Mouse (Mus musculus): Measurements from ENCODE around the gene Rilpl1. TPM values are rescaled to one million over a fixed set of nuclear protein-coding genes. Genes with fewer than 3 reads are reported as not detected.
"Not testable (repeated sequence)": the region's sequence is repeated elsewhere in the genome, so short reads cannot be mapped to it uniquely, and the experiment has no call there.

Gene Rilpl1
- polyA plus RNA-seq, 1 experiment from 2014 or later = 11.0 TPM

DNA sequence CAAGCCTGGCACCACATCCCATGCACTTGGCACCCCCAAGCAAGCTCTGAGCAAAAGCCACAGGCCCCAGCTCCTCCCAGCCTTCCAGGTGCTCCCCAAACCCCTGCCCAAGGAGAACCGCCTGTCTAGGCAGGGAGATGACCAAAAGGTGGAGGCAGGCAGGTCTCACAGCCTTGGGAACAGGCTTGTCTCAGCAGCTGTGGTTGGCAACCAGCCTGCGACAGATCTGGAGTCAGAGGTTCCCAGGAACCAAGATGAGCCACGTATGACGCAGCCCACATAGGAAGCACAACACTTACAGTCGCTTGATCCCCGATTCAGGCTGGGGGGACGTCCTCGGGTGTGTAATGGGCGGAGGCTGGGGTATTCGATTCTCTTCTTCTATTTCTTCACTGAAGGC lies 29.6 kb downstream of the Rilpl1 start:
- Histone ChIP-seq H3K27me3 (ENCODE audit: control insufficient read depth, insufficient read depth, low read length) (no peaks in the 10 kb centered on the region), H3K4me3 (replicated peaks; ENCODE audit: low read length) (no peak overlapping the region), H3K27ac (ENCODE audit: low read length) (no peak overlapping the region), H3K9me3 (replicated peaks; ENCODE audit: control insufficient read depth, low read length) (no peaks in the 10 kb centered on the region), H3K4me1 (ENCODE audit: control insufficient read depth, insufficient read depth, low read length) (peaks cover 12% of the 10 kb centered on the region), H3K9ac (ENCODE audit: low read length) (no peak overlapping the region), H3K4me2 (ENCODE audit: low read depth, low read length) (no peak overlapping the region), H3K36me3 (ENCODE audit: control insufficient read depth, insufficient read depth, low read length) (no peaks in the 10 kb centered on the region)
- no peak for ATAC-seq (ENCODE audit: insufficient read depth, low FRiP score)
- 87% methylated on average over 10 of the region's 10 CpGs for WGBS

DNA sequence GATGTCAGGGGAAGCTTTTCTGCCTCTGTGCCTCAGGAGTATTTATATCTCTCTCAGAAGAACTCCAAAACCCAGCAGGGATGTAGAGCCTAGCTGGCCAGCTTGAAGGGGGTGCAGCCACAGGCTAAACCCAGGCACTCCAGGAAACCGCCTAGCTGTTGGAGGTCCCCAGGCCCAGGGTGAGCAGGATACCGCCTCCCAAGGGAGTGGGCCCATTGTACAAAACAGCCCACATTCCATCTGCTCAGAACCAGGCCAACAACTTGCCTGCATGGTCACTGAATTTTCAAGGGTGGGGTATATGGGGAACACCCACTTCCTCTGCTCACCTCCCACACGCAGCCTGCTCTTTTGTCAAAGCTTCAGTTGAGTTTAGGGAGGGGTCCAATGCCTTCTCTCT lies 30.6 kb downstream of the Rilpl1 start:
- ATAC-seq (ENCODE audit: insufficient read depth, low FRiP score) = no peak
- H3K9me3 ChIP-seq (replicated peaks; ENCODE audit: control insufficient read depth, low read length) = no peaks in the 10 kb centered on the region
- 86% methylated on average over 3 of the region's 3 CpGs for WGBS
- H3K4me2 ChIP-seq (ENCODE audit: low read depth, low read length) = no peak overlapping the region
- peaks cover 6% of the 10 kb centered on the region; the same call in 1 of the 2 replicates for H3K4me1 ChIP-seq (ENCODE audit: control insufficient read depth, insufficient read depth, low read length)
- no peak overlapping the region for H3K9ac ChIP-seq (ENCODE audit: low read length)
- H3K27ac ChIP-seq (ENCODE audit: low read length) = no peak overlapping the region
- H3K27me3 ChIP-seq (ENCODE audit: control insufficient read depth, insufficient read depth, low read length) = no peaks in the 10 kb centered on the region
- H3K4me3 ChIP-seq (replicated peaks; ENCODE audit: low read length) = no peak overlapping the region
- H3K36me3 ChIP-seq (ENCODE audit: control insufficient read depth, insufficient read depth, low read length) = no peaks in the 10 kb centered on the region

DNA sequence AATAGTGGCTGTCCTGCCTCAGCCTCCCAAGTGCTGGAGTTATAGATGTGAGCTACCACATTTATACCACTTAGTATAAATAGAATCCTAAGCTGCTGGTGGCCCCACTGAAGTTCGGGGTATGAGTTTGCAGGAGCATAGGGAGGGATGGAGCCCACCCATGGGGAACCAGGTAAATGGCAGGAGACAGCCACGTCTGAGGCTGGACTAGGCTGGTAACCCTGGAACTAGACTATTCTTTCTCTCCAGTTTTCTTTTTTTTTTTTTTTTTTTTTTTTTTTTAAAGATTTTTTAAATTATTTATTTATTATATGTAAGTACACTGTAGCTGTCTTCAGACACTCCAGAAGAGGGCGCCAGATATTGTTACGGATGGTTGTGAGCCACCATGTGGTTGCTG lies 31.2 kb downstream of the Rilpl1 start:
- not testable (repeated sequence) for ATAC-seq (ENCODE audit: insufficient read depth, low FRiP score); H3K4me2 ChIP-seq (ENCODE audit: low read depth, low read length); H3K36me3 ChIP-seq (ENCODE audit: control insufficient read depth, insufficient read depth, low read length); H3K27ac ChIP-seq (ENCODE audit: low read length); H3K27me3 ChIP-seq (ENCODE audit: control insufficient read depth, insufficient read depth, low read length); H3K4me3 ChIP-seq (replicated peaks; ENCODE audit: low read length); H3K4me1 ChIP-seq (ENCODE audit: control insufficient read depth, insufficient read depth, low read length); H3K9me3 ChIP-seq (replicated peaks; ENCODE audit: control insufficient read depth, low read length); H3K9ac ChIP-seq (ENCODE audit: low read length)
- 86% methylated on average over 2 of the region's 4 CpGs for WGBS

DNA sequence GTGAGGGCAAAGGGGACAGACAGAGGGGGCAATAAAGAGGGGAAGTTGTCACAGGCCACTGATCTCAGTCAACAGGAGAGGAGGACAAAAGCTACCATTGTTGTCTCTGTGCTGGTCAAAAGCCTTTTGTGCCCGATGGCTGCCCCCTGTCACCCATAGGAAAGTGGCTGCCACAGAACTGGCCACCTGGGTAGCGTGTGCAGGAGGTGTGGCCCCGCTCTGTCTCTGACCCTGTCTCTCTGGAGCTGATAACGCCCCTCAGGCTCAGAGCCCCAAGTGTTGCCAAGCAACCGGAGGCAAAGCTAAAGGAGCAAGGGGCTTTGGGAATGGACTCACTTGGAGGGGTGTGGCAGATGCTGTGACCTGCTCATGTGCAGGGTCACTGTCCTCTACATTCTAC lies 32.2 kb downstream of the Rilpl1 start:
- ATAC-seq (ENCODE audit: insufficient read depth, low FRiP score) = no peak
- Histone ChIP-seq H3K4me2 (ENCODE audit: low read depth, low read length) (no peak overlapping the region), H3K9me3 (replicated peaks; ENCODE audit: control insufficient read depth, low read length) (no peaks in the 10 kb centered on the region), H3K4me1 (ENCODE audit: control insufficient read depth, insufficient read depth, low read length) (peaks cover 6% of the 10 kb centered on the region; the same call in 1 of the 2 replicates), H3K4me3 (replicated peaks; ENCODE audit: low read length) (no peak overlapping the region), H3K27ac (ENCODE audit: low read length) (no peak overlapping the region), H3K27me3 (ENCODE audit: control insufficient read depth, insufficient read depth, low read length) (no peaks in the 10 kb centered on the region), H3K36me3 (ENCODE audit: control insufficient read depth, insufficient read depth, low read length) (no peaks in the 10 kb centered on the region), H3K9ac (ENCODE audit: low read length) (no peak overlapping the region)
- 46% methylated on average over 5 of the region's 5 CpGs for WGBS

DNA sequence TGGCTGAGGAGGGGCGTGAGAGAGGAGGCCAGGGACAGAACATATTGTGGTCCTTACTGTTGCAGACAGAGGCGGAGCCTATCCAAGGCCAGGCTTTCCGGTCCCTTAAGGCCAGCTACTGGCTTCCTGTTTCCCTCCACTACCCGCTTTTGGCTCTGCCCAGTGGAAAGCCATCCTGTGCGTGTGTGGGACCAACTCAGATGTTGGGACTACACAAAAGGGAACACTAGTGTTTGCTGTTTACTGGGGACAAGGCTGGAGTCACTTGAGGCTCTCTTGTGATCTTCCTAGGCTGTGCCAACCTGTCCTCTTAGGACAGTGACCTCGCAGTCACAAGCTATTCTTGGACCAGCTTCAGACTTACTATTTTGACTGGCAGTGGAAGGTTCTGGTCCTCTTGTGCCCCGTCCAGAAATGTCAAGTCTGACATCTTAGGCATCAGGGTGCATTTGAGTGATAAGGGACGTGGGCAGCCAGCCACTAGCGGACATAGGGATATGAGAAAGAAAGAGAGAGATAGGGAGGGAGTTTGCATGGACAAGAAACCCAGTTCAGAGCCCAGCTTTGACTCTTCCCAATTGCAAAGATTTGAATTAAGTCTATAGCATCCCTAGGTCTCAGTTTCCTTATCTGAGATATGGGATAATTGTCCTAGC lies 32.8 kb downstream of the Rilpl1 start:
- H3K27ac ChIP-seq (ENCODE audit: low read length) = no peak overlapping the region
- peak; percentile 51; the same call in 1 of the 2 replicates for ATAC-seq (ENCODE audit: insufficient read depth, low FRiP score)
- no peaks in the 10 kb centered on the region for H3K27me3 ChIP-seq (ENCODE audit: control insufficient read depth, insufficient read depth, low read length)
- no peak overlapping the region for H3K4me2 ChIP-seq (ENCODE audit: low read depth, low read length)
- no peak overlapping the region for H3K9ac ChIP-seq (ENCODE audit: low read length)
- H3K4me1 ChIP-seq (ENCODE audit: control insufficient read depth, insufficient read depth, low read length) = peaks cover 6% of the 10 kb centered on the region; the same call in 1 of the 2 replicates
- H3K9me3 ChIP-seq (replicated peaks; ENCODE audit: control insufficient read depth, low read length) = no peaks in the 10 kb centered on the region
- no peaks in the 10 kb centered on the region; the same call in 1 of the 2 replicates for H3K36me3 ChIP-seq (ENCODE audit: control insufficient read depth, insufficient read depth, low read length)
- H3K4me3 ChIP-seq (replicated peaks; ENCODE audit: low read length) = no peak overlapping the region
- 74% methylated on average over 9 of the region's 9 CpGs for WGBS

DNA sequence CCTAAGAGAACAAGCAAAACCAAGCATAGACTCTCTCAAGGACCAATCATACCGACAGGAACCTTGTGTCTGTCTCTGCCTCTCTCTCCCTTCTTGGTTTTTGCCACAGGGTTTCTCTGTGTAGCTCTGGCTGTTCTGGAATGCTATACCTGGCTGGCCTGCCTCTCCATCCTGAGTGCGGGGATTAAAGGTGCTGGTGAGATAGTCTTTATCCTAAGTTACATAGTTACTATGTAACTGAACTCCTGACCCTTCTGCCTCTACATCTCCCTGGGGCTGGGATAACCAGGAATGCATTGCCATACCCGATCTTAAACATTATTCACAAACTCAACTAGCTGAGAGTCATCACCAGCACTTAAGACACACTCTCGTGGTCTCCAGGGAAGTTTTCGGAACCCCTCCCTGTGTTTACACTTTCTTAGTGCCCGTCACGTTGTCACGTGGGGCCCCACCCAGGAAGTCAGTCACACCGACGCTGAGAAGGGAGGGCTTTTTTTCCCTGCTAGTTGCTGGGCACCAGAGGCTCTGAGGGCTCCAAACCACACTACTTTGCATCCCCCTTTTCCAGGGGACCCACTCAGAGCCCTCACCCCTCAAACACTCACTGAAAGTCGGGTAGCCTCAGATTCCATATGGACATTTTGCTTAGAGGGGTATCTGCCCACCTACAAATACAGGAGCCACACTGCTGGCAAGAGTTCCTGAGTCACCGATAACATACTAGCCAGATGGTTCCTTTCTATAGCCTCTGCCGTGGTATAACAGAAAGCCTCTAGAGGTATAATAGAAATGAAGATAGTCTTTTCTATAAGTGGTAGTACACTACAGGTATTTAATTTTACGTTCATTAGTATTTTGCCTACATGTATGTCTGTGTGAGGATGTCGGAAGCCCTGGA lies 34.3 kb downstream of the Rilpl1 start:
- no peak for ATAC-seq (ENCODE audit: insufficient read depth, low FRiP score)
- WGBS = 45% methylated on average over 15 of the region's 15 CpGs
- Histone ChIP-seq H3K27ac (ENCODE audit: low read length) (no peak overlapping the region; the same call in 1 of the 2 replicates), H3K4me1 (ENCODE audit: control insufficient read depth, insufficient read depth, low read length) (peaks cover 7% of the 10 kb centered on the region; the same call in 1 of the 2 replicates), H3K9ac (ENCODE audit: low read length) (peak overlapping the region; percentile 52), H3K36me3 (ENCODE audit: control insufficient read depth, insufficient read depth, low read length) (peaks cover 4% of the 10 kb centered on the region; the same call in 1 of the 2 replicates), H3K4me3 (replicated peaks; ENCODE audit: low read length) (peak overlapping the region; percentile 25), H3K4me2 (ENCODE audit: low read depth, low read length) (peak overlapping the region; percentile 36; the same call in 1 of the 2 replicates), H3K9me3 (replicated peaks; ENCODE audit: control insufficient read depth, low read length) (no peaks in the 10 kb centered on the region), H3K27me3 (ENCODE audit: control insufficient read depth, insufficient read depth, low read length) (no peaks in the 10 kb centered on the region)

DNA sequence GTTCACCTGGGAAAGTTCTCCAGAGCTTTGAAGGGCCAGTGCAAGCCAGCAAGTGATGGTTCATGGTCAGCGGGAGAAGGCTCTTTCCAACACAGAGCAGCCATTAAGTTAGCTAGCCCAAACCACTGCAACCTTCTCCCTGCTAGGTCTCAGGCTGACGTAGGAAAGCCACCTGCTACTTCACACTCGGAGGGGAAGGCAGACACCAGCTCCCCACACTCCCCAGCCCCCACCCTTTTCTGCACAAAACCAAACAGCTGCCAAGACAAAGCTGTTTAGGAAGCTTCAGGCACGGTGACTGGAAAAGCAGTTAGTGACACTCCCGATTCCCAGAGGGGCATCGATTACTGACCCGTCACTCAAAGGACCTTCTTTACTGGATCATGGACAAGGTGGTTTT lies 35.6 kb downstream of the Rilpl1 start:
- H3K9me3 ChIP-seq (replicated peaks; ENCODE audit: control insufficient read depth, low read length) = no peaks in the 10 kb centered on the region
- H3K4me3 ChIP-seq (replicated peaks; ENCODE audit: low read length) = no peak overlapping the region
- ATAC-seq (ENCODE audit: insufficient read depth, low FRiP score) = no peak
- H3K9ac ChIP-seq (ENCODE audit: low read length) = no peak overlapping the region
- H3K36me3 ChIP-seq (ENCODE audit: control insufficient read depth, insufficient read depth, low read length) = peaks cover 4% of the 10 kb centered on the region; the same call in 1 of the 2 replicates
- H3K27ac ChIP-seq (ENCODE audit: low read length) = no peak overlapping the region
- H3K4me1 ChIP-seq (ENCODE audit: control insufficient read depth, insufficient read depth, low read length) = peaks cover 11% of the 10 kb centered on the region
- H3K27me3 ChIP-seq (ENCODE audit: control insufficient read depth, insufficient read depth, low read length) = no peaks in the 10 kb centered on the region
- WGBS = 61% methylated on average over 7 of the region's 7 CpGs
- H3K4me2 ChIP-seq (ENCODE audit: low read depth, low read length) = no peak overlapping the region

DNA sequence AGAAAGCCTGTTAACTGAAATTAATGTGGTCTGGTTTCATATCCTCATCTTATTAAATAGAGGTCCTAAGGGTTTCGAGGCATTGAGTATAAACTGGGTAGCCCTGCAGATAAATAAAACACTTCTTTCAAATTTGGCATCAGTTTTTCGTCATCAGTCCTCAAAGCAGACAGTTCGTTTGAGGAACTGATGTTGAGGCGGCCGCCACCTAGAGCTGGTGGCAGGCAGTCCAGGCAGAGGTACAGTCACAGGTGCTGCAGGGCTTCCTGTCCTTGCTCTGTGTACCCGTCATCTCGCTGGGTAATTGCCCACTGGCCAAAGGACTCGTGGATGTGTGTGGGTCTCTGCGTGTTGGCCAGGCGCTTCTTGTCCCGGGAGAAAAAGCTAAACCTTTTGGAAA lies 37.7 kb downstream of the Rilpl1 start:
- Histone ChIP-seq H3K36me3 (ENCODE audit: control insufficient read depth, insufficient read depth, low read length) (peaks cover 4% of the 10 kb centered on the region; the same call in 1 of the 2 replicates), H3K27ac (ENCODE audit: low read length) (no peak overlapping the region)
- WGBS = 80% methylated on average over 11 of the region's 11 CpGs

DNA sequence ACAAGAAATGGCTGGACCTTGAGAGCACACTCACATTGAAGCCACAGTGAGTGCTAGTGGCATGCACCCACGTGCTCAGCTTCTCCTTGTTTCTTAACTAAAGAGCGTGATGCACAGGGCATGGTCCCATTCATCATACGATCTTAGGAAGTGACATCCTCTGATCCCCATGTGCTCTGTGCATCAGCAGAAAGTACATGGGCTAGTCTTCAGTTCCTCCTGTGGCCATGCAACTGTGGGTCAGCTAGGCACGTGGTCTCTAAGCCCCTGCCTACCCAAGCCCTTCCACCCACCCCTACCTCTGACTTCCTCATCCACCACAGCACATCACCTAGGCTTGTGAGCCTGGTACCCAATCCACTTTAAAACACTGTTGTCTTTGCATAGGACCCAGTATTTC lies 38.6 kb downstream of the Rilpl1 start:
- no peak overlapping the region for H3K27ac ChIP-seq (ENCODE audit: low read length)
- WGBS = 80% methylated on average over 4 of the region's 4 CpGs
- peaks cover 11% of the 10 kb centered on the region for H3K4me1 ChIP-seq (ENCODE audit: control insufficient read depth, insufficient read depth, low read length)
- H3K9me3 ChIP-seq (replicated peaks; ENCODE audit: control insufficient read depth, low read length) = no peaks in the 10 kb centered on the region
- H3K4me3 ChIP-seq (replicated peaks; ENCODE audit: low read length) = no peak overlapping the region
- H3K36me3 ChIP-seq (ENCODE audit: control insufficient read depth, insufficient read depth, low read length) = peaks cover 4% of the 10 kb centered on the region; the same call in 1 of the 2 replicates
- ATAC-seq (ENCODE audit: insufficient read depth, low FRiP score) = no peak
- H3K27me3 ChIP-seq (ENCODE audit: control insufficient read depth, insufficient read depth, low read length) = no peaks in the 10 kb centered on the region
- H3K4me2 ChIP-seq (ENCODE audit: low read depth, low read length) = no peak overlapping the region
- no peak overlapping the region for H3K9ac ChIP-seq (ENCODE audit: low read length)

More for the DNA sequence above, 37.7 kb downstream of the Rilpl1 start:
- no peaks in the 10 kb centered on the region for H3K9me3 ChIP-seq (replicated peaks; ENCODE audit: control insufficient read depth, low read length)
- peaks cover 11% of the 10 kb centered on the region for H3K4me1 ChIP-seq (ENCODE audit: control insufficient read depth, insufficient read depth, low read length)
- no peaks in the 10 kb centered on the region for H3K27me3 ChIP-seq (ENCODE audit: control insufficient read depth, insufficient read depth, low read length)
- no peak overlapping the region for H3K9ac ChIP-seq (ENCODE audit: low read length)
- H3K4me2 ChIP-seq (ENCODE audit: low read depth, low read length) = no peak overlapping the region
- no peak for ATAC-seq (ENCODE audit: insufficient read depth, low FRiP score)
- H3K4me3 ChIP-seq (replicated peaks; ENCODE audit: low read length) = no peak overlapping the region
